Mouse (Mus musculus): Measurements from ENCODE around the gene Slc35e3. TPM values are rescaled to one million over a fixed set of nuclear protein-coding genes. Genes with fewer than 3 reads are reported as not detected.

Gene Slc35e3
- 19.7 and 25.0 TPM in 2 replicates for polyA plus RNA-seq (2011; ENCODE audit: insufficient read depth, insufficient read length, low read depth, missing spikeins)

DNA sequence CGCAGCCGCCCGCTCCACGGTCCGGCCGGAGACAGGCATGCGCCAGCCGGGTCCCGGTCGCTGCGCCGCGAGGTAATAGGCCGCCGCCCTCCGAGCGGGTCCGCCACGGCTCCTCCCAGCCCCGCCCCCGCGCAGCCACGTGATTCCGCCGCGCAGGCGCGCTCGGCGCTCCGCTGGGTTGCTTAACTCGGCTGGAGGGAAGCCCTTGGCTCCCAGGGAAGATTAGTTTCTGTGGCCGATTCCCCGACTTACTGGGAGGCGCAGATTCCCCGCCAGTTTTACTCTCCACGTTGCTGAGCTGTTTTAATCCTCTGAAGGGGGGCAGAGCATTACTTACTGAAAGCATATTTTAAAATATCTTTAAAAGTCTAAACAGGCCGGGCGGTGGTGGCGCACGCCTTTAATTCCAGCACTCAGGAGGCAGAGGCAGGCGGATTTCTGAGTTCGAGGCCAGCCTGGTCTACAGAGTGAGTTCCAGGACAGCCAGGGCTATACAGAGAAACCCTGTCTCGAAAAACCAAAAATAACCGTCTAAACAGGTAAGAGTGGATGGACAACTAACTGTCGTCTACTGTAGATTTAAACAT lies at the start of gene Slc35e3:
TSS of gene Slc35e3 (minus strand) at position 69 of the 587 bp plus-strand sequence.
- TF ChIP-seq POLR2A (IDR thresholded peaks at IDR 0.05; ENCODE audit: insufficient read depth, low read length), result peak; percentile 26
- no peak for TF ChIP-seq EP300 (IDR thresholded peaks at IDR 0.05; ENCODE audit: insufficient read depth, low read depth, low read length)
- Histone ChIP-seq H3K9ac (ENCODE audit: low read depth, poor library complexity, severe bottlenecking) (peak within 1 kb of the TSS; percentile 80), H3K27ac (ENCODE audit: insufficient read depth, low read length) (no peak within 1 kb of the TSS; the same call in 1 of the 2 replicates), H3K27me3 (ENCODE audit: control insufficient read depth, insufficient read depth, low read length, poor library complexity, severe bottlenecking) (no peaks in the 10 kb centered on the region), H3K4me1 (ENCODE audit: control insufficient read depth, insufficient read depth, low read length) (no peaks in the 10 kb centered on the region), H3K9me3 (replicated peaks; ENCODE audit: control insufficient read depth, insufficient read depth, low read length, poor library complexity, severe bottlenecking) (peaks cover 24% of the 10 kb centered on the region), H3K36me3 (ENCODE audit: control insufficient read depth, insufficient read depth, low read length, poor library complexity, severe bottlenecking) (peaks cover 24% of the 10 kb centered on the region), H3K4me3 (ENCODE audit: low read depth, low read length) (peak within 1 kb of the TSS; percentile 96)

DNA sequence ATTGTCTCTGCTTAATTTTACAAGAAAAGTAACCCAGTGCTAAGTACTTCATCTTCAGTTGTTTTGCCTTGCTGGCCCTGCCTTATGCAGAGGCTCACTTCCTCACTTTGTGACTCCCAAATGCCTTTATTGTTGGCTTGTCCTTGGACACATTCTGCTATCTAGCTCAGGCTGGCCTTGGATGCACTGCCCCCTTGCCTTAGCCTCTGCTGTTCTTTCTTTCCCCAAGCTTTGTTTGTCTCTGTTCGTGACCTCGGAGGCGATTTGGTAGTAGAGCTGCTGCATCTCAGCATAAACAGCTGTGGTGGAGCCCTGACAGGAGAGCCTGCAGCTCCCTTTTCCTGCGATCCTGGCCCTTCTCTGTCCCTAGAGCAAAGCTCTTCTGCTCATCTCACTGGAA lies 49.0 kb upstream of the Slc35e3 start:
- no peak overlapping the region for H3K4me3 ChIP-seq (ENCODE audit: low read depth, low read length)
- no peak overlapping the region for H3K27ac ChIP-seq (ENCODE audit: insufficient read depth, low read length)
- TF ChIP-seq EP300 (IDR thresholded peaks at IDR 0.05; ENCODE audit: insufficient read depth, low read depth, low read length) (no peak), POLR2A (IDR thresholded peaks at IDR 0.05; ENCODE audit: insufficient read depth, low read length) (no peak), CTCF (IDR thresholded peaks at IDR 0.05; ENCODE audit: low read depth, low read length) (no peak)

DNA sequence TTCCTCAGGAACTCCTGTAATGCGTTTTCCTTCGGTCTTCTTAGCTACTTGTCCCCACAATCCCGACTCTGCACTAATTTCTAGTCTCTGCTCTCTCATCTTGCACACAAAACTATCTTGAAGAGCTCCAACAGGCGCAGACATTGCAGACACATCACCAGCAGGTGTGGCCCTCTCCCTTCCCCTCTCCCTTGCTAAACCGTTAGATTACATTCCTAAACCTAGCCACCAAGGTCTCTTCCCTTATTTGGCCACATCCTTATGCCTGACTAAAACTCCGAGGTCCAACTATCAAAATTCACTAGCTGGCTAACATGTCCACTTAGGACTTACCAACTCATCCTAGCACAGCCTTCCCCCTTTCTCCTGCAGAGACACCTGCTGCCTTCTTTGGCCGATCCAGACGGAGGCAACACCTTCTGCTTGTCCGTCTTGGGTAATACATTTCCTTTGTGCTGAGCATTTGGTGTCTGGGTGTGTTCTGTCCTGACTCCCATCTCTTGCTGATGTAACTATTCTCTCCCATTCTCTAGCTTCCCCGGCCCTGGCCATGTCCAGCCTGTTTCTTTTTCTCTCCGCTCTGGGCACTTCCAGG lies 47.4 kb upstream of the Slc35e3 start:
- H3K4me3 ChIP-seq (ENCODE audit: low read depth, low read length), result peak overlapping the region; percentile 4; the same call in 1 of the 2 replicates
- TF ChIP-seq EP300 (IDR thresholded peaks at IDR 0.05; ENCODE audit: insufficient read depth, low read depth, low read length) (0 out of 2 replicates have a peak, but pooled peaks have one; percentile 7), POLR2A (IDR thresholded peaks at IDR 0.05; ENCODE audit: insufficient read depth, low read length) (no peak), CTCF (IDR thresholded peaks at IDR 0.05; ENCODE audit: low read depth, low read length) (no peak)
- H3K36me3 ChIP-seq (ENCODE audit: control insufficient read depth, insufficient read depth, low read length, poor library complexity, severe bottlenecking), result peaks cover 8% of the 10 kb centered on the region; the same call in 1 of the 2 replicates
- H3K4me1 ChIP-seq (ENCODE audit: control insufficient read depth, insufficient read depth, low read length), result no peaks in the 10 kb centered on the region
- H3K27ac ChIP-seq (ENCODE audit: insufficient read depth, low read length), result peak overlapping the region; percentile 89
- H3K27me3 ChIP-seq (ENCODE audit: control insufficient read depth, insufficient read depth, low read length, poor library complexity, severe bottlenecking), result no peaks in the 10 kb centered on the region
- no peaks in the 10 kb centered on the region for H3K9me3 ChIP-seq (replicated peaks; ENCODE audit: control insufficient read depth, insufficient read depth, low read length, poor library complexity, severe bottlenecking)
- H3K9ac ChIP-seq (ENCODE audit: low read depth, poor library complexity, severe bottlenecking), result peak overlapping the region; percentile 44

More for the DNA sequence above, 49.0 kb upstream of the Slc35e3 start:
- no peak overlapping the region for H3K9ac ChIP-seq (ENCODE audit: low read depth, poor library complexity, severe bottlenecking)
- no peaks in the 10 kb centered on the region for H3K27me3 ChIP-seq (ENCODE audit: control insufficient read depth, insufficient read depth, low read length, poor library complexity, severe bottlenecking)
- no peaks in the 10 kb centered on the region for H3K4me1 ChIP-seq (ENCODE audit: control insufficient read depth, insufficient read depth, low read length)
- peaks cover 3% of the 10 kb centered on the region; the same call in 1 of the 2 replicates for H3K36me3 ChIP-seq (ENCODE audit: control insufficient read depth, insufficient read depth, low read length, poor library complexity, severe bottlenecking)
- no peaks in the 10 kb centered on the region for H3K9me3 ChIP-seq (replicated peaks; ENCODE audit: control insufficient read depth, insufficient read depth, low read length, poor library complexity, severe bottlenecking)

DNA sequence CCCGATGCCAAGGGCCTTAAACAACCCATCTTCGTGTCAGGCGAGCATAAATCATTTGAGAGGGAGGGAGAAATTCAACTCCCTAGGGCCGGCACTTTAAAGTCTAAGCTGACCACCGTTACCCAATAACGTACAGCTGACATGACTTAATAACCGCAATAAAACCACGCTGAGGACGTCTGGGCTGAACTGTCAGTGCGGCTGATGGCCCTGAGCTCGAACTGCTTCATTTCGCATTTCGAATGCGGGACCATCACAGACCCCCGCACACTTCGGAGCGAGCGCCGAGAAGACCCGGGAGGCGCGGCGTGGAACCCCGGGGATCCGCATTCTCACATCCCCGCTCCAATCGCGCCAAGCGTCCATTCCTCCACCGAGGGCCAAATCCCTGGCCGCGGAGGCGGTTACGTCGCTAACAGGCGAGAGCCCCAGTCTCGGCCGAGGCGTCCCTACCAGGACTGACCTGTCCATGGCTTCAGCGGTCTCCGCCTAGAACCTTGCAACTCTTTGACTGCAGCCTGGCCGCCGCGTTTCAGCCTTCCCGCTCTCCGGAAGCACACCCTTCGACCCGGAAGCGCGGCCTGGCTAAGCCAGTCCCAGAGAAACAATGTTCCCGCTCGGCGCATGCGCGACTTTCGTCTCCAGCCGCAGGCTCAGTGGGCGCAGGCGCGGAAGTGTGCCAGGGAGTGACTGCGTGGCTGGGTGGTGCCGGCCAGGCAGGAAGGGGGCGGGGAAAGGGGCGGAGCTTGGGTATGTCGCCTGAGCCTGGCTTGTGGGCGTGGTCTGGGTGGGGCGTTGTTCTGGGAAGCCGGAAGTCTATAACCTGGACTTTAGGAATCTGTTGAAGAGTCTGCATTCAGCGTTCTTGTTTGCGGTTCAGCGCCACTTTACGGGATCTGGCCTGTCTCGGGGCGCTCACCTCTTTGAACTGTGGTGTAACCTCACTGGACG lies 46.3 kb upstream of the Slc35e3 start, which contains the start of gene Nup107:
TSS of gene Nup107 (minus strand) at position 565 of the 951 bp plus-strand sequence.
- TF ChIP-seq POLR2A (IDR thresholded peaks at IDR 0.05; ENCODE audit: insufficient read depth, low read length) (peak; percentile 35), EP300 (IDR thresholded peaks at IDR 0.05; ENCODE audit: insufficient read depth, low read depth, low read length) (no peak), CTCF (IDR thresholded peaks at IDR 0.05; ENCODE audit: low read depth, low read length) (no peak)
- Histone ChIP-seq H3K4me1 (ENCODE audit: control insufficient read depth, insufficient read depth, low read length) (no peaks in the 10 kb centered on the region), H3K9me3 (replicated peaks; ENCODE audit: control insufficient read depth, insufficient read depth, low read length, poor library complexity, severe bottlenecking) (no peaks in the 10 kb centered on the region), H3K9ac (ENCODE audit: low read depth, poor library complexity, severe bottlenecking) (peak within 1 kb of the TSS; percentile 87), H3K4me3 (ENCODE audit: low read depth, low read length) (peak within 1 kb of the TSS; percentile 83), H3K27me3 (ENCODE audit: control insufficient read depth, insufficient read depth, low read length, poor library complexity, severe bottlenecking) (no peaks in the 10 kb centered on the region), H3K27ac (ENCODE audit: insufficient read depth, low read length) (peak within 1 kb of the TSS; percentile 89), H3K36me3 (ENCODE audit: control insufficient read depth, insufficient read depth, low read length, poor library complexity, severe bottlenecking) (peaks cover 13% of the 10 kb centered on the region)

DNA sequence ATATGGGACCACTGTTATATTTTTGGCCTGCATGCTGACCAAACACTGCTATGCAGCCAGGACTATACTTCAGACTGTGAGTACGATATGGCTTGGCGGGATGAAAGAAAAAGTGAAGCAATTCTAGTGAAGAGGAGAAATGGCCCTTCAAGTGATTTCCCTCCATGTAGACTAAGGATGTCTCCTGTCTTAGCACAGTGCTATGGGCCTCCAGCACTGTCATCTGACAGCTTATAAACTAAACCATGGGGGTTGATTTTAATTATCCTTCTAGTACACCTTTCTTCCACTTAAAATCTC lies 45.0 kb upstream of the Slc35e3 start:
- Histone ChIP-seq H3K36me3 (ENCODE audit: control insufficient read depth, insufficient read depth, low read length, poor library complexity, severe bottlenecking) (peaks cover 23% of the 10 kb centered on the region), H3K9me3 (replicated peaks; ENCODE audit: control insufficient read depth, insufficient read depth, low read length, poor library complexity, severe bottlenecking) (no peaks in the 10 kb centered on the region), H3K27ac (ENCODE audit: insufficient read depth, low read length) (no peak overlapping the region), H3K4me1 (ENCODE audit: control insufficient read depth, insufficient read depth, low read length) (no peaks in the 10 kb centered on the region), H3K27me3 (ENCODE audit: control insufficient read depth, insufficient read depth, low read length, poor library complexity, severe bottlenecking) (no peaks in the 10 kb centered on the region), H3K4me3 (ENCODE audit: low read depth, low read length) (no peak overlapping the region), H3K9ac (ENCODE audit: low read depth, poor library complexity, severe bottlenecking) (0 out of 2 replicates have a peak overlapping the region, but pooled peaks have one; percentile 87)
- TF ChIP-seq EP300 (IDR thresholded peaks at IDR 0.05; ENCODE audit: insufficient read depth, low read depth, low read length) (no peak), POLR2A (IDR thresholded peaks at IDR 0.05; ENCODE audit: insufficient read depth, low read length) (no peak), CTCF (IDR thresholded peaks at IDR 0.05; ENCODE audit: low read depth, low read length) (no peak)
